Mouse (Mus musculus) liver, embryonic 14.5 days (tissue): ENCODE measurements around the gene Olfr96. TPM values are rescaled to one million over a fixed set of nuclear protein-coding genes. Genes with fewer than 3 reads are reported as not detected.
A peak's percentile ranks its signal among the peaks of the same experiment; 100 is the strongest.

Source experiments
- ATAC-seq: fragments of 200-750 bp; cut with Nextera tagmentation; 2 replicates; pipeline ENCODE4 v1.8.0; 2017; ENCODE audit warnings: moderate number of reproducible peaks, mild to moderate bottlenecking, moderate library complexity; ENCODE audit not compliant: insufficient read depth
- DNase-seq, 3 experiments: peaks; one replicate each; pipeline ENCODE4 v3.0.0-alpha.2; 2012 to 2013; ENCODE audit warnings: low read depth in 3 of 3, low spot score in 3 of 3
- H3K27ac ChIP-seq: fragments of 300-500 bp; sonication (generic); 2 replicates; pipeline ENCODE4 v1.5.1; 2014; ENCODE audit warnings: moderate library complexity, mild to moderate bottlenecking, control low read depth, inconsistent platforms
- H3K27me3 ChIP-seq: fragments of 300-500 bp; sonication (generic); 2 replicates; pipeline ENCODE4 v1.6.1; 2014; ENCODE audit warnings: mild to moderate bottlenecking, low read length, moderate library complexity; ENCODE audit not compliant: control insufficient read depth, insufficient read depth
- H3K36me3 ChIP-seq: fragments of 300-500 bp; sonication (generic); replicated peaks from 2 replicates; pipeline ENCODE4 v1.6.1; 2014; ENCODE audit warnings: low read depth; ENCODE audit not compliant: control insufficient read depth, insufficient read depth
- H3K4me1 ChIP-seq, 2 experiments: fragments of 200-500 bp in 1 of 2; fragments of 300-500 bp in 1 of 2; sonication (generic) in 1 of 2; replicated peaks; 2 replicates each; pipeline ENCODE4 v1.6.1; 2012 to 2014; ENCODE audit warnings: antibody characterized with exemption in 1 of 2, inconsistent platforms in 1 of 2, low read length in 1 of 2; ENCODE audit not compliant: control insufficient read depth in 2 of 2, insufficient read depth in 2 of 2
- H3K4me2 ChIP-seq: fragments of 300-500 bp; sonication (generic); 2 replicates; pipeline ENCODE4 v1.6.1; 2014; ENCODE audit warnings: low read depth, mild to moderate bottlenecking, control low read depth, moderate library complexity
- H3K4me3 ChIP-seq, 2 experiments: fragments of 200-500 bp in 1 of 2; fragments of 300-500 bp in 1 of 2; sonication (generic) in 1 of 2; 2 replicates each; pipeline ENCODE4 v1.5.1; 2012 to 2014; ENCODE audit warnings: low read depth in 2 of 2, low read length in 2 of 2, mild to moderate bottlenecking in 2 of 2, control low read depth in 1 of 2, inconsistent platforms in 1 of 2, moderate library complexity in 1 of 2; ENCODE audit not compliant: insufficient read depth in 1 of 2
- H3K9ac ChIP-seq: fragments of 300-500 bp; sonication (generic); replicated peaks from 2 replicates; pipeline ENCODE4 v1.6.1; 2014; ENCODE audit warnings: mild to moderate bottlenecking, control low read depth, moderate library complexity
- H3K9me3 ChIP-seq: fragments of 300-500 bp; sonication (generic); 2 replicates; pipeline ENCODE4 v1.6.1; 2016; ENCODE audit warnings: low read length, mixed read lengths; ENCODE audit not compliant: control insufficient read depth
- CTCF ChIP-seq: IDR thresholded peaks from 2 replicates; pipeline ENCODE4 v1.5.1; 2016; ENCODE audit warnings: antibody characterized with exemption, low read depth, control low read depth
- EP300 ChIP-seq: IDR thresholded peaks from 2 replicates; pipeline ENCODE4 v1.6.1; 2016; ENCODE audit warnings: antibody characterized with exemption, low read depth
- WGBS: fragments of 180-500 bp; shearing (Covaris S2); extraction: QIAGEN DNeasy Blood & Tissue Kit; methylation state at CpG from one replicate; pipeline ENCODE4 v1.1.7; 2014; ENCODE audit not compliant: insufficient replicate concordance; 5-methylcytosine and 5-hydroxymethylcytosine counted together
- polyA plus RNA-seq, 2 experiments: library from polyadenylated mRNA; depleted of rRNA in 1 of 2; stranded (reverse) in 1 of 2; unstranded in 1 of 2; fragments of >200 nt; fragmentation: Nextera tagmentation in 1 of 2; extraction: Ambion mirVana in 1 of 2; gene quantifications; 2 replicates each; pipeline versions ENCODE4 v1.2.1 to v1.2.3; 2012 to 2014

Gene Olfr96
- polyA plus RNA-seq, 2 experiments, result not detected

GRCm38 (mm10) chr17:37270058-37270701, 50.2 kb downstream of the Olfr96 start, which contains the start of gene H2-M3:
H2-M3 (plus strand) TSS chr17:37270220.
- Histone ChIP-seq H3K9ac (no peak within 1 kb of the TSS; the same call in 1 of the 2 replicates), H3K9me3 (no peaks in the 10 kb centered on the region), H3K27me3 (no peaks in the 10 kb centered on the region), H3K4me2 (peak within 1 kb of the TSS; percentile 68), H3K4me3 (peak within 1 kb of the TSS; percentile 60 to 91), H3K36me3 (no peaks in the 10 kb centered on the region), H3K4me1 (no peaks in the 10 kb centered on the region; a peak in 1 of 4 replicates), H3K27ac (no peak within 1 kb of the TSS)
- TF ChIP-seq EP300 (no peak), CTCF (no peak)
- peak; percentile 82 for ATAC-seq
- peak; percentile 54 to 63 (median 58) for DNase-seq
- WGBS, result under 1% methylated on average over 26 of the region's 26 CpGs

- peak overlapping the region; percentile 68 for H3K4me2 ChIP-seq
- TF ChIP-seq EP300, result no peak
- TF ChIP-seq CTCF, result no peak
- 17% methylated on average over 8 of the region's 8 CpGs for WGBS
- ATAC-seq, result peak; percentile 47
- no peaks in the 10 kb centered on the region for H3K36me3 ChIP-seq
- no peak overlapping the region; the same call in 1 of the 2 replicates for H3K9ac ChIP-seq
- no peaks in the 10 kb centered on the region for H3K9me3 ChIP-seq
- H3K4me1 ChIP-seq, result no peaks in the 10 kb centered on the region; a peak in 1 of 4 replicates
- DNase-seq, result no peak
- no peak overlapping the region for H3K27ac ChIP-seq
- H3K27me3 ChIP-seq, result no peaks in the 10 kb centered on the region
- H3K4me3 ChIP-seq, result peak overlapping the region; percentile 60 to 91
These were observed 50.8 kb downstream of the Olfr96 start for GRCm38 (mm10) chr17:37270702-37271092.

GRCm38 (mm10) chr17:37275626-37276248, 55.8 kb downstream of the Olfr96 start:
- no peak overlapping the region for H3K4me3 ChIP-seq
- no peak overlapping the region for H3K27ac ChIP-seq
- no peak overlapping the region for H3K4me2 ChIP-seq
- H3K9me3 ChIP-seq, result no peaks in the 10 kb centered on the region
- DNase-seq (no peak), ATAC-seq (no peak)
- H3K9ac ChIP-seq, result no peak overlapping the region
- H3K27me3 ChIP-seq, result no peaks in the 10 kb centered on the region
- TF ChIP-seq CTCF, result no peak
- no peak for TF ChIP-seq EP300
- H3K36me3 ChIP-seq, result no peaks in the 10 kb centered on the region
- H3K4me1 ChIP-seq, result no peaks in the 10 kb centered on the region
- 47% methylated on average over 2 of the region's 2 CpGs for WGBS

Other genes starting within 250 kb of the Olfr96 start
- not detected in 2 replicates for gene 2410137M14Rik, start 238.9 kb upstream of the Olfr96 start, polyA plus RNA-seq (2012; rRNA removed)
- not detected in 2 replicates for gene 2410137M14Rik, start 238.9 kb upstream of the Olfr96 start, polyA plus RNA-seq (2014; fragmentation: Nextera tagmentation; extraction: Ambion mirVana)
- gene H2-M5, start 230.6 kb upstream of the Olfr96 start, polyA plus RNA-seq (2012; rRNA removed), result 0.03 and 0.23 TPM in 2 replicates
- not detected in 2 replicates for gene H2-M5, start 230.6 kb upstream of the Olfr96 start, polyA plus RNA-seq (2014; fragmentation: Nextera tagmentation; extraction: Ambion mirVana)
- 3.3 and 3.5 TPM in 2 replicates for gene Zfp57, start 219.0 kb upstream of the Olfr96 start, polyA plus RNA-seq (2012; rRNA removed)
- gene Zfp57, start 219.0 kb upstream of the Olfr96 start, polyA plus RNA-seq (2014; fragmentation: Nextera tagmentation; extraction: Ambion mirVana), result 2.2 and 2.5 TPM in 2 replicates
- not detected in 2 replicates for gene Mog, start 196.7 kb upstream of the Olfr96 start, polyA plus RNA-seq (2012; rRNA removed)
- gene Mog, start 196.7 kb upstream of the Olfr96 start, polyA plus RNA-seq (2014; fragmentation: Nextera tagmentation; extraction: Ambion mirVana), result not detected in 2 replicates
- gene Gabbr1, start 174.2 kb upstream of the Olfr96 start, polyA plus RNA-seq (2012; rRNA removed), result 2.2 and 2.7 TPM in 2 replicates
- 0.24 and 0.30 TPM in 2 replicates for gene Gabbr1, start 174.2 kb upstream of the Olfr96 start, polyA plus RNA-seq (2014; fragmentation: Nextera tagmentation; extraction: Ambion mirVana)
- not detected in 2 replicates for gene Olfr90, start 131.6 kb upstream of the Olfr96 start, polyA plus RNA-seq (2012; rRNA removed)
- gene Olfr90, start 131.6 kb upstream of the Olfr96 start, polyA plus RNA-seq (2014; fragmentation: Nextera tagmentation; extraction: Ambion mirVana), result not detected in 2 replicates
- gene Olfr91, start 121.9 kb upstream of the Olfr96 start, polyA plus RNA-seq (2012; rRNA removed), result not detected in 2 replicates
- not detected in 2 replicates for gene Olfr91, start 121.9 kb upstream of the Olfr96 start, polyA plus RNA-seq (2014; fragmentation: Nextera tagmentation; extraction: Ambion mirVana)
- gene Olfr92, start 100.1 kb upstream of the Olfr96 start, polyA plus RNA-seq (2012; rRNA removed), result not detected in 2 replicates
- not detected in 2 replicates for gene Olfr92, start 100.1 kb upstream of the Olfr96 start, polyA plus RNA-seq (2014; fragmentation: Nextera tagmentation; extraction: Ambion mirVana)
- gene Olfr93, start 58.7 kb upstream of the Olfr96 start, polyA plus RNA-seq (2012; rRNA removed), result not detected in 2 replicates
- not detected in 2 replicates for gene Olfr93, start 58.7 kb upstream of the Olfr96 start, polyA plus RNA-seq (2014; fragmentation: Nextera tagmentation; extraction: Ambion mirVana)
- gene Ubd, start 26.3 kb upstream of the Olfr96 start, polyA plus RNA-seq (2012; rRNA removed), result not detected in 2 replicates
- gene Ubd, start 26.3 kb upstream of the Olfr96 start, polyA plus RNA-seq (2014; fragmentation: Nextera tagmentation; extraction: Ambion mirVana), result not detected in 2 replicates
- not detected in 2 replicates for gene Olfr94, start 19.2 kb upstream of the Olfr96 start, polyA plus RNA-seq (2012; rRNA removed)
- gene Olfr94, start 19.2 kb upstream of the Olfr96 start, polyA plus RNA-seq (2014; fragmentation: Nextera tagmentation; extraction: Ambion mirVana), result not detected in 2 replicates
- gene Olfr95, start 7.0 kb upstream of the Olfr96 start, polyA plus RNA-seq (2012; rRNA removed), result not detected in 2 replicates
- not detected in 2 replicates for gene Olfr95, start 7.0 kb upstream of the Olfr96 start, polyA plus RNA-seq (2014; fragmentation: Nextera tagmentation; extraction: Ambion mirVana)
- gene Olfr97, start 17.2 kb downstream of the Olfr96 start, polyA plus RNA-seq (2012; rRNA removed), result not detected in 2 replicates
- not detected in 2 replicates for gene Olfr97, start 17.2 kb downstream of the Olfr96 start, polyA plus RNA-seq (2014; fragmentation: Nextera tagmentation; extraction: Ambion mirVana)
- gene Olfr98, start 43.6 kb downstream of the Olfr96 start, polyA plus RNA-seq (2012; rRNA removed), result not detected in 2 replicates
- not detected in 2 replicates for gene Olfr98, start 43.6 kb downstream of the Olfr96 start, polyA plus RNA-seq (2014; fragmentation: Nextera tagmentation; extraction: Ambion mirVana)
- 0.67 and 0.76 TPM in 2 replicates for gene H2-M3, start 50.1 kb downstream of the Olfr96 start, polyA plus RNA-seq (2012; rRNA removed)
- gene H2-M3, start 50.1 kb downstream of the Olfr96 start, polyA plus RNA-seq (2014; fragmentation: Nextera tagmentation; extraction: Ambion mirVana), result 1.3 and 1.5 TPM in 2 replicates
- gene Olfr99, start 63.3 kb downstream of the Olfr96 start, polyA plus RNA-seq (2012; rRNA removed), result not detected in 2 replicates
- gene Olfr99, start 63.3 kb downstream of the Olfr96 start, polyA plus RNA-seq (2014; fragmentation: Nextera tagmentation; extraction: Ambion mirVana), result not detected in 2 replicates
- gene Olfr101, start 84.2 kb downstream of the Olfr96 start, polyA plus RNA-seq (2012; rRNA removed), result not detected in 2 replicates
- gene Olfr101, start 84.2 kb downstream of the Olfr96 start, polyA plus RNA-seq (2014; fragmentation: Nextera tagmentation; extraction: Ambion mirVana), result not detected in 2 replicates
- gene Olfr102, start 96.9 kb downstream of the Olfr96 start, polyA plus RNA-seq (2012; rRNA removed), result not detected in 2 replicates
- not detected in 2 replicates for gene Olfr102, start 96.9 kb downstream of the Olfr96 start, polyA plus RNA-seq (2014; fragmentation: Nextera tagmentation; extraction: Ambion mirVana)
- not detected in 2 replicates for gene Olfr103, start 119.6 kb downstream of the Olfr96 start, polyA plus RNA-seq (2012; rRNA removed)
- not detected in 2 replicates for gene Olfr103, start 119.6 kb downstream of the Olfr96 start, polyA plus RNA-seq (2014; fragmentation: Nextera tagmentation; extraction: Ambion mirVana)
- not detected in 2 replicates for gene Olfr104-ps, start 139.4 kb downstream of the Olfr96 start, polyA plus RNA-seq (2012; rRNA removed)
- not detected in 2 replicates for gene Olfr104-ps, start 139.4 kb downstream of the Olfr96 start, polyA plus RNA-seq (2014; fragmentation: Nextera tagmentation; extraction: Ambion mirVana)
- not detected in 2 replicates for gene Olfr105-ps, start 158.9 kb downstream of the Olfr96 start, polyA plus RNA-seq (2012; rRNA removed)
- not detected in 2 replicates for gene Olfr105-ps, start 158.9 kb downstream of the Olfr96 start, polyA plus RNA-seq (2014; fragmentation: Nextera tagmentation; extraction: Ambion mirVana)
- not detected in 2 replicates for gene Olfr106-ps, start 170.2 kb downstream of the Olfr96 start, polyA plus RNA-seq (2012; rRNA removed)
- not detected in 2 replicates for gene Olfr106-ps, start 170.2 kb downstream of the Olfr96 start, polyA plus RNA-seq (2014; fragmentation: Nextera tagmentation; extraction: Ambion mirVana)
- gene Olfr107, start 179.1 kb downstream of the Olfr96 start, polyA plus RNA-seq (2012; rRNA removed), result not detected in 2 replicates
- gene Olfr107, start 179.1 kb downstream of the Olfr96 start, polyA plus RNA-seq (2014; fragmentation: Nextera tagmentation; extraction: Ambion mirVana), result not detected in 2 replicates
- gene Olfr108, start 225.3 kb downstream of the Olfr96 start, polyA plus RNA-seq (2012; rRNA removed), result not detected in 2 replicates
- gene Olfr108, start 225.3 kb downstream of the Olfr96 start, polyA plus RNA-seq (2014; fragmentation: Nextera tagmentation; extraction: Ambion mirVana), result not detected in 2 replicates
- gene Olfr109, start 238.8 kb downstream of the Olfr96 start, polyA plus RNA-seq (2012; rRNA removed), result not detected in 2 replicates
- not detected in 2 replicates for gene Olfr109, start 238.8 kb downstream of the Olfr96 start, polyA plus RNA-seq (2014; fragmentation: Nextera tagmentation; extraction: Ambion mirVana)